Mouse (Mus musculus) thymus, postnatal 25 days (tissue): ENCODE measurements at regions not wholly inside any gene's neighbourhood (a gene's known extent, or its start where the extent isn't known, plus 50 kb on each side); places are given as distances from the start of the nearest gene placed in this dataset.

Experiments used
- DNase-seq: peaks from one replicate; pipeline ENCODE4 v3.0.0; 2022

DNA sequence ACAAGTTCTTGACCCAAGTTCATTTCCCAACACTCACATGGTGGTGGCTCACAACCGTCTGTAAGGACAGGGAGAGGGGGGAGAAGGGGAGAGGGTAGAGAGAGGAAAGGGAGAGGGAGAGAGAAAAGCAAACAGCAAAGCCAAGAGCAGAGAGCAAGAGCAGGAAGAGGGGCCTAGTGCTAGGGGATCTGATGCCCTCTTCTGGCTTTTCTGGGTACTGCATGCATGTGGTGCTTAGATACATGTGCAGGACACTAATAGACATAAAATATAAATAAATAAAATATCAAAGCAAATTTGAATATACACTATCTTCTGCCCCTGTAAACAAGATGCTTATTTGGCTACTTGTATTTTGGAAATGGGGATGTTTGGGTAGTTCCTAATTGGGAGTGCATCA, 91.2 kb downstream of the Rnf138rt1 start:
- peak; percentile 40 for DNase-seq
